ENCODE assay signal across 19 mouse cellular contexts in the genomic region with DNA sequence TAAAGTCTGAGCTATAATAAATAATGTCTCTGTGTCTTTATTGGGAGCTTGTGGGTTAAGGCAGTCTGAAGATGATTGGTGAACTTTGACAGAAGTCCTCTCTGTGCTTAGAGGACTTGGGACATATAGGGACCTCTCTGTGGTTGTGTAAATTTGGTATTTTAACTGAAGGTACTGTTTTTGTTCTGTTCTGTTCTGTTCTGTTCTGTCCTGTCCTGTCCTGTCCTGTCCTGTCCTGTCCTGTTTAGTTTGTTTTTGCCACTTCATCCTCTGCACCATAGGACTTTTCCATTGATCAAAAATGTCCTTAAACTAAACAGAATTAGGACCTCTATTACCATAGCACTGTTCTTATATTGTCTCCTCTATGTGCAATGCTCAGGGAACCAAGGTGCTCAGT. TPM values are rescaled to one million over a fixed set of nuclear protein-coding genes. Genes with fewer than 3 reads are reported as not detected.
DNase-seq lines count a peak whose midpoint lies in the region; ATAC-seq and TF ChIP-seq lines count a peak whose summit lies in the region.
"Had no signal": no experiment of that assay in that cellular context is flagged by ENCODE, and none has a peak within 500 bp of the region (broad histone marks: within the 10 kb centered on the region; RNA-seq: fewer than 3 reads in every experiment).

No protein-coding gene starts in this region.

- TF ChIP-seq EP300 in liver, postnatal 0 days (IDR thresholded peaks at IDR 0.05; ENCODE audit: low read depth) = peak; percentile 85

- H3K9ac ChIP-seq in liver, postnatal 0 days (replicated peaks) = no peak overlapping the region
- H3K9ac ChIP-seq in liver, embryonic 11.5 days (ENCODE audit: low read depth, low read length) = no peak overlapping the region

- H3K27me3 ChIP-seq in liver, postnatal 0 days (ENCODE audit: insufficient read depth, low read length) = no peaks in the 10 kb centered on the region
- H3K27me3 ChIP-seq in liver, embryonic 11.5 days (replicated peaks; ENCODE audit: control insufficient read depth, insufficient read depth, low read length) = no peaks in the 10 kb centered on the region
- H3K27me3 ChIP-seq: CH12.LX, Patski had no signal

- no peak overlapping the region for H3K4me2 ChIP-seq in liver, postnatal 0 days (ENCODE audit: low read depth, low read length)
- H3K4me2 ChIP-seq in liver, embryonic 11.5 days = no peak overlapping the region

- TF ChIP-seq CTCF in liver, postnatal 0 days (IDR thresholded peaks at IDR 0.05; ENCODE audit: low read depth) = no peak

- peak; percentile 86 for ATAC-seq in liver, postnatal 0 days
- ATAC-seq in liver, embryonic 11.5 days (replicated peaks; ENCODE audit: low FRiP score) = no peak
- ATAC-seq: activated CD4-positive, CD25-positive, alpha-beta regulatory T cell, adult 4 months; CD4-positive, CD25-positive, alpha-beta regulatory T cell, adult 4 months; Patski had no signal

- DNase-seq in liver, postnatal 0 days = no peak
- DNase-seq in liver, embryonic 11.5 days (ENCODE audit: low spot score) = no peak
- DNase-seq: adrenal gland, adult 2 months; adrenal gland, adult 8-10 months; adrenal gland, postnatal 10 days; adrenal gland, postnatal 14 days; adrenal gland, postnatal 25 days; adrenal gland, postnatal 36 days; B cell, adult 2 months; cerebellum, adult 11 months; cerebellum, adult 11-12 months; cerebellum, adult 18-20 months; cerebellum, adult 2 months had no signal

- no peak overlapping the region for H3K4me3 ChIP-seq in liver, postnatal 0 days (ENCODE audit: low read depth, low read length)
- H3K4me3 ChIP-seq in liver, embryonic 11.5 days (ENCODE audit: low read depth, low read length) = no peak overlapping the region

- no peaks in the 10 kb centered on the region for H3K9me3 ChIP-seq in liver, postnatal 0 days (ENCODE audit: low read length)
- H3K9me3 ChIP-seq in liver, embryonic 11.5 days (ENCODE audit: control insufficient read depth, low read length) = no peaks in the 10 kb centered on the region

- H3K4me1 ChIP-seq in liver, postnatal 0 days (ENCODE audit: insufficient read depth) = no peaks in the 10 kb centered on the region
- no peaks in the 10 kb centered on the region for H3K4me1 ChIP-seq in liver, embryonic 11.5 days (replicated peaks; ENCODE audit: control insufficient read depth, insufficient read depth, low read length)

- no peak overlapping the region for H3K27ac ChIP-seq in liver, postnatal 0 days (ENCODE audit: low read depth)
- H3K27ac ChIP-seq in liver, embryonic 11.5 days (ENCODE audit: low read depth, low read length) = no peak overlapping the region

- no peaks in the 10 kb centered on the region for H3K36me3 ChIP-seq in liver, postnatal 0 days (replicated peaks; ENCODE audit: insufficient read depth, low read length)
- H3K36me3 ChIP-seq in liver, embryonic 11.5 days (ENCODE audit: control insufficient read depth, insufficient read depth, low read length) = no peaks in the 10 kb centered on the region
- H3K36me3 ChIP-seq: G1E had no signal

RNA-seq across cellular contexts. Expression of a gene that starts 24.6 kb away (rescaled TPM):
- polyA plus RNA-seq in liver, postnatal 0 days (2015; fragmentation: Nextera tagmentation; extraction: Ambion mirVana) = 0.05 and 0.11 TPM in 2 replicates
- polyA plus RNA-seq in liver, embryonic 11.5 days (2014; fragmentation: Nextera tagmentation; extraction: Ambion mirVana) = 0.55 and 0.95 TPM in 2 replicates
- polyA plus RNA-seq: activated CD4-positive, CD25-positive, alpha-beta regulatory T cell, adult 4 months; C2C12; CD4-positive, CD25-positive, alpha-beta regulatory T cell, adult 4 months; G1E had no signal
